Mouse (Mus musculus) liver, adult 2 months (tissue): ENCODE measurements around the gene Enpp5.

Source experiments
- CTCF ChIP-seq: fragments of 200-500 bp; IDR thresholded peaks from 2 replicates; pipeline ENCODE4 v1.5.1; 2011; ENCODE audit warnings: low read depth, low read length, control low read depth
- POLR2A ChIP-seq: fragments of 200-500 bp; IDR thresholded peaks from 2 replicates; pipeline ENCODE4 v1.6.1; 2011; ENCODE audit warnings: low read length, control low read depth; ENCODE audit not compliant: insufficient read depth; ENCODE audit errors: extremely low read depth

DNA sequence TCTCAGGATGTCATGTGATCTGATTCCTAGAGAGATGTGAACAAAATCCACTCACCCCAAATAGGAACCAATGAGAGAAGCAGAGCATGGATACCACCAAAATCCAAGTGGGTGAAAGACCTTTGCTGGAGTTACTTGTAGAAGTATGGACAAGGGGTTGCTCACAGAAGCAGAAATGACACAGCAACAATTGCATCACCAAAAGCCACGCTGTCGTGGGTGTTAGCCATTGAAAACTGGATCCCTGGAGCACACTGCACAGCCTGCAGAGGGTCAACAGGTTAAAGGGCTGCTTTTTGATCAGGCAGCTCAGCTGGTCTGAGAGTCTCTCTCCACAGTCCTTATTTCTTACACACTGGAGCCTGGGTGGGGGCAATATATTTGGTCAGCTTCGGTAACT lies 3.0 kb upstream of the Enpp5 start:
- TF ChIP-seq CTCF (no peak), POLR2A (no peak)
